Mouse (Mus musculus): ENCODE data around the gene Tpbgl.

Tpbgl gene

DNA sequence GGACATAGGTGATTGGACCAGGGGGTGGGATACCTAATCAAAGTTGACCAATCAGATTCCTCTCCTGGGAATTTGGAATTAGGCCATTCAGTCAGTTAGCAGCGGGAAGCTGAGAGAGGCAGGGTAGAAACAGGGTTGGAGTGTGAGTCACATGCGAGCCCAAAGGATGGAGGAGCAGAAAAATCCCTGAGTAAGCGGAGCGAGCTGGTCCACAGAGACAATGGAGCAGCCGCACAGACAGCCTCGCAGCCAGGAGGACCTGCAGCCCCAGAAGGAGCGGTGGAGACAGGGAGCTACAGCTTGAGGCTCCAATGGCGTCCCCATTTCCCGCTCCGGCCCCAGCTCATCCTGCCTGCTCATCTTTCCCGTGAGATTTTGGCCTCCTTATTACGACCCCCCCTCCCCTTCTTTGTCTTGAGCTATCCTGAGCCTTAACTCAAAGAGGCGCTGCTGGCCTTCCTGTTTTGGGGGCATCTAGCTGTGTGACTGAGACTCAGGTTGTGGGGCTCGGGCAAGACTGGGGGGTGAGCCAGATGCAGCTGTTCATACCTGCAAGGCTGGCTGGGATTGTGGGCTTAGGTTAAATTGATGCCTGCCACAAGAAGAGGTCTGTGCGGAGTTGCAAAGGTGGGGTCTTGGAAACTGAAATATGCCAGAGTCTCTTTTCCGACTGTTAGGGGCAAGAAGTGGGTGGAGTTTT, 47.3 kb downstream of the Tpbgl start:
- no peak for DNase-seq

GRCm38 (mm10) chr7:99578246-99578645, 48.7 kb downstream of the Tpbgl start:
- no peak for DNase-seq
